Mouse (Mus musculus) kidney, adult 8-10 months (tissue): Measurements from ENCODE around the gene Ebf1.
A peak's percentile ranks its signal among the peaks of the same experiment; 100 is the strongest.

ENCODE experiments used
- DNase-seq, 2 experiments: peaks; one replicate each; pipeline ENCODE4 v3.0.0; 2022

Gene Ebf1

DNA sequence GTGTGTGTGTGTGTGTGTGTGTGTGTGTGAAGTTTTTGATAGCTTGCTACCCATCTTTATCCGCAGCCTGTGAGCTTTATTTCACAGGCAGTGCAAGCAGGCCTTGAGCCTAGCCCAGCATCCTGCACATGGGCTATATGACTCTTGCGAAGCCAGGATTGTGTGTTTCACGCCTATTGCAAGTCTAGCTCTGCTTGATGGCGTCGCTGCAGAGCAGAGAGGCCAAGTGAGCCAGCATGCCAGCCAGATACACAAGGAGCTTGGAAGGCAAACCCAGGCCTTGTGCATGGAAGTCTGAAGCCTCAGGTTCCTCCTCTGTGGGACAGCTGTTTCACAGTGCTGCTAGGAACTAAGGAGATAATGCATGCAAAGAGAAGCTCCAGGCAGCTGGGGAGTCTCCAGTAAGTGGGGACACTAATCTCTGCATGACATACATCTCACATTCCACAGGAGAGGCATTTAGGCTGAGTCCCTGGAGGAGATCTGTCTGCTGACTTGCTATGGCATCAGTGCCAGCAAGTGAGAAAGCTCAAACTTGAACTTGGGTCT, 359.2 kb downstream of the Ebf1 start:
- DNase-seq = no peak

DNA sequence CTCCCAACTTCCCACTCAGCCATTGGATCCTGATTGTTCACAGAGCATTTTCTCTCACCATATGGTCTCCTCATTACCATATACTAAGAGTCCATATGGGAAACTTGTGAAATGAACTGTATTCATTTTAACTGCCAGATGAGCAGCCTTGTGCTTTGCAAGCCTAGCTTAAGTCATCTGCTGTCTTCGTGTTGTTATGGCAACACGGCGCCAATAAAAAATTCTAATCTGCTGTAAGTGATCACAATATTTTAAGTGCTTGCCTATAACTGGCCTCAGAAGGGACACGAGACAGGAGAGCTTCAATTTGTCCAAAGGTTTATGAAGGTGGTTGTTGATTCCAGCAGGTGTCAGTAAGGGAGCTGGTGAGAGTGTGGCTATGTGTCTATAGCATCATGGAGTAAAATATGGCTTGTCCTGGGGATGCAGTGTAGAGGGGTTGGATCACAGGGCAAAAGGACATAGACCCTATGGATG, 360.8 kb downstream of the Ebf1 start:
- no peak for DNase-seq

DNA sequence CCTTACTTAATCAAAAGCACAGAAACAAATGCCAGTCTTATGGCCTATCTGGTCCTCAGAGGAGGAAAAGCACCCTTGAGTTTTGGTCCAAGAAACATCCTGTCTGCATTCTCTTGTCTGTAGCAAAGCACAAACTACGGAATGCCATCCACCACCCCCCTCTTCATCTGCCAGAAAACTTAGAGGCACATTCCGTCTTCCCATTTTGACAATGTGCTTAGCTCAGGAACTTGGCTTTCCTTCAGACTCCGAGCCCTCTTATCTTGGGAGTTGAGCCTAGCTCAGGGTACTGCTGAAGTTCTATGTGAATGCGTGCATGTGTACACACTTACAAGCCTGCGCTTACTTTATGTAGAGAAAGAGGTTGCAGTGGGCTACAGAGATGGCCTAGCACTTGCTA, 362.3 kb downstream of the Ebf1 start:
- DNase-seq = no peak

DNA sequence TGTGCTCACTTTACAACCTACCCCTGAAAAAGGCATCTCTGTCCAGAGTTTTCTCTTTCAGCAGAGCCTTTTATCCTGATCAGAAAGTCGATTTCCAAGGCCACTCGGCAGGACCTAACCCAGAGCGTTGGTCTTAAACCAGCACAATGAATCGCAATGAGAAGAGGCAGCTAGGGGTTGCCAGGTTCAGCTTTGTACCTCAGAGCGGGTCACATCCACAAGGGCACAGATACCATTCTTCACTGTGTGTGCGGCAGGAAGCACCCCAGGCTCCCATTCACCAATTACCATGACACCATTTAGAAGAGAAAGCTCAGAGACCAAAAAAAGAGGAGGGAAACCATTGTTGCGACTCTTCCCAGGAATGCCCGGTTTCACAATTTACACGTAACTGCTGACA, 365.1 kb downstream of the Ebf1 start:
- no peak for DNase-seq

DNA sequence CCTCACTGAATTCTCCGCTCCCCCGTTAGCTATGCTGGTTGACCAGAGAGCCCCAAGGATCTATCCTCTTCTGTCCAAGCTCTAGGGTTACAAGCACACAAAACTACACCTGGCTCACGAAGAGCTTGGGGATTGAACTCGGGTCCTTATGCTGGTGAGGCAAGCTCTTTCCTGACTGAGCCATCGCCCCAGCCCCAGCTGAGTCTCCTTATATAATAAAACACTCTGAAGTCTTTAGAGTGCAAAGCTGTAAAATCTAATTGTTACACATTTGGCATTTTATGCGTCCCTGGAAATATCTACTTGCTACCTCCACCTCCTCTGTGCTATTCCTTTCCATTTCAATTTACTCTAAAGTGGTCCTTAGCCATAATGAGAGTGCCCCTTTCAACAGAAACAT, 366.8 kb downstream of the Ebf1 start:
- no peak for DNase-seq

DNA sequence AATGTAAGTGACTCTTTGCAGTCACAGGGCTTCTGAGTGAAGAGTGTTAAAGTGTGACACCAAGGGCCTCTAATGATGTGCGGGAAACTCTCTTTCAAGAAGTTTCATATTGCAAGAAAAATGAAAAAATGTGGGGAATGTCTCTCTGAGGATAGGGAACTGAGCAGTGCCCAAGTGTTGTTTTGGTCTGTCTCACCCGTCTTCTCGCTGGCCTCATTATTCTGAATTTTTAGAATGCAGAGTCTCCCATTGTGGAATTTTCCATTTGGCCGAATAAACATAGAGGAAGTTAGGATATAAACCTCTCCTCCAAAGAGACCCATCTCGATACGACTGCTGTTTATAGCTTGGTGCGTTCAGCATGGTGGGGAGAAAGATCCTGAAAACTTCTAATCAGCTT, 367.3 kb downstream of the Ebf1 start:
- DNase-seq = no peak

DNA sequence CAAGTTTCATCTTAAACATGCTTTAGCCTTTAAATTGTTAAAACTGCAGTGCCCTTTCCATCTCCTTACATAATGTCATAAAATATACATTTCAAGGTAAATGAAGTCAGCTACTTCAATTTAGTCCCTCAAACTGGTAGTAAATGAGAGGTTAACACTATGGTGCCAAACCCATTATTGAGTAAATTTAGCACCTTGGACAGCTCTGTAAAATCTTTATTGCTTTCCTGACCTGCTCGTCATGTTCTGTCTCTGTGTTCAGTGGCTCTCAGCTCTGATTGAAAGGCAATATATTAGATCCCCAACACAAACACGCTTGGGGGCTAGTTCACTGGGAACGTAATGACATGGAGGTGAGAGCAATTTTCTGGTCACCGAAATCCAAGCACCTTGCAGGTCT, 370.7 kb downstream of the Ebf1 start:
- no peak for DNase-seq

DNA sequence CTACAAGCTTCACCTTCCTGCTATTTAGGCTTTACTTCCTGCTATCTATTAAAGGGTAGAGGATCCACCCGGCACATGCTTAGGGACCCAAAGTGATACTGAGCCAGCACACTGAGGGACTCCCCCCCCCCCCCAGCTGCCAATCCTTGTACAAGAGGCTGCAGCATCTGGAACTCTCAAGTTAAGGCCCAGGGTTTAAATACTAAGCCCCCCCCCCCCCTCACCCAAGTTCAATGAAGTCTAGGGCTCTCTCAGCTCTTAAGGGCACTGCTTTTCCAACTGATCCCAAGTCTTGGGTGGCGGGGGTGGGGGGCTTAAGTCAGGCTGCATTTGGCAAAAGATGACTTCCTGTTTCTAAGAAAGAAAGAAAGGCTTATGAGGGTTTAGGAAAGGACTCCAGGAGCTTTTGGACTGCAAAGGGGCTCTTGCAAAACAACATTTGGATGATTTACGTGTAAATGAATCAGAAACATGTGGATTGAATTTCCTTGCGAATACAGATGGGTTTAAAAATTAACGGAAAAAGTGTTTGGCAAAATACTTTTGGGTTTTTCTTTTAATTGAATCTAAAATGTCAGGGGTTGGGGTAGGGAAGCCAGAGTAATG, 385.7 kb downstream of the Ebf1 start:
- no peak for DNase-seq

DNA sequence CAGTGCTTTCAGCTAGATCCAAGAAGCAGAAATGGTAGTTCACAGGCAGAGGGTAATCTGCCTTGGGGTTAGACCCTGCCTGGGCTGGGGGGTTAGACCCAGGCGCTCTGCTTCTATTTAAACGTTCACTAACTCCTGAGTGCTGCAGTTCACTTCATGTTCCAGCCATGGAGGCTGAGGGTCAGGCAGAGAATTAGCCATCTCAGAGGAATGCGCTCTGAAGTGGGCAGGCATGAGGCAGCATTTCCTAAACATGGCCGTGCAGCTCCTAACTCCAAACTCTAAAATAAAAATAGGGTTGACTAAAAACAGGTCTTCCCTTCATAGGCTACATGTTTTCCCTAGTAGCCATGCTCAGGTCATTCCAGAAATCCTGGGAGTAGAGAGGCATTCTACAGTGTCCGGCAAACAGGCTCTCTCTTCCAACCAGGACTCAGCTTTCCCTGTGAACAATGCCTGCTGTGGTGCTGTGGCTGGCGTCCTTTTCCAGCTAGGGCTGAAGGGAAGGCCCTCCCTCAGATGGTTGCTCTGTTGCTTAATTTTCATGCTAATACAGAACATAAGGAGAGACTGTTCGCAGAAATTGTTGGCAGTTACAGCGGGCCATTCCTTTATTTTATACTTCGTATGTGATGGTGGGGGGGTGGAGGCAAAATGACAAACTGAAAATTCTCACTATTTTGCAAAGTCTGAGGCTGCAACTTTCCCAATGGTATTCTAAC, 386.8 kb downstream of the Ebf1 start:
- no peak for DNase-seq

DNA sequence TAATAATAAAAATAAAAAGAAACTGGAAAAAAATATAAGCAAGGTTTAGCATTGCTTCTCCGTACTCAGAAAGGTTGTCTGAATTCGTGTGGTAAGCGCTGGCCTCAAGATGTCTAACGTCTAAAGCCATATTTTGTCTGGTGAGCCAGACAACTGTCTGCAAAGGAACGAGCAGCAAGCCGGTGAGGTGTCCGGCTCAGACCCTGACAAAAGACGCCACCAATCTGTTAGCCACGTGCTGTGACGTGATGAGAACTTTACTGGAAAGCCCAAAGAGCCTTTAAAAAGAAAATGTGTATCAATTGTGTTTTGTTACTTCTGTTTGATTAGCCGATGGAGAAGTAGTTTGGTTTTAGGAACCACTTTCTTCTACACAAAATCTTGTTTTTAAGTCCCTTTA, 390.2 kb downstream of the Ebf1 start:
- no peak for DNase-seq

DNA sequence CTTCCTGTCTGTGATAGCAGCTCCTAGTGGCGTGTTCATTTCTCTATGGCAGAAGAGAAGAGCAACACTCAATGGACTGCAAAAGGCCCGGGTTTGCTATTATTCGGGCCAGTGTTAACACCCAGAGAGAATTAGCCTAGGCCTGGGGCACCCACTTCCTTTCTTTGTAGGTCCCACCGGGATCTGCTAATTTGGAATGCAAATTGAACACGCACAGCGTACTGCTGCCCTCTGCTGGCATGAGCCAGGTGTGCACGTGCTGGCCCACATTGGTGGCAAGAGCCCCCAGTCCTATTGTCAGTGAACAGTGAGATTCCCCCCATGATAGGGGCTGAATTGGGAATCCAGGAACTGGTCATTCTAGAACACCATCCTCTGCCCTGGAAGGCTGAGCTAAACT, 391.0 kb downstream of the Ebf1 start:
- peak; percentile 45 to 80 for DNase-seq

DNA sequence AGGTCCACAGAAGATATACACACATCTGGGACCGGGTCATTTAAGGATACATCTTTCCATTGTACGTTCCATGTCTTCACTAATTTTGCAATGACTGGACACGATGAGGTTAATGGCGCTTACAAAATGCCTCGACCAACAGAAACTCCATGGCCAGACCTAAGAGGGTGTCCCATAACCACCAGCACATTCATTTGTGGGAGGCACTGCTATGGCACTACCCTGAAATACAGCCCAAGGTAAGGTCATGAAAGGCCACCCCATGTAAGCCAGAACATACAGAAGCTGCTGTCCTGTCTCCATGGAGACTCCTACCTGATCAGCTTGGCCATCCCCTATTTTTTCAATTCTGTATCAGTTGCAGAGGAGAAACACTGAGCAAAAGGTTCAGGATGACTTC, 391.6 kb downstream of the Ebf1 start:
- DNase-seq = no peak

DNA sequence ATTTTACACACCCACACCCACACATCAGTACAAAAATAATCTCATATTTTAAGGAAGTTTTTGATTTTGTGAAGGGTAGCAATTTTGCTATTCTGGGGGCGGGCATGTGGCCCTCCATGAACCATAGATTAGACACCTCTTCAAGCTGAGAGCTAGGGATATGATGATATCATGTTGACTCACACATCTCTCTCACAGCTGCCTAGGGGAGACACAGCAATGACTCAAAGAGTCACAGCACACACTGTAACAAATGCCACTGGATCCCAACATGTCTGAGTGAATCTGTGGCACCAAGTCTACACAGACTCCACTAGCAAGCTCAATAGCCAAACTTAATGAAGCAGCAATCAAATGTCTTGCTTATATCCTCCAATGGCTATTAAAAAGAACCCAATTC, 395.0 kb downstream of the Ebf1 start:
- no peak for DNase-seq

DNA sequence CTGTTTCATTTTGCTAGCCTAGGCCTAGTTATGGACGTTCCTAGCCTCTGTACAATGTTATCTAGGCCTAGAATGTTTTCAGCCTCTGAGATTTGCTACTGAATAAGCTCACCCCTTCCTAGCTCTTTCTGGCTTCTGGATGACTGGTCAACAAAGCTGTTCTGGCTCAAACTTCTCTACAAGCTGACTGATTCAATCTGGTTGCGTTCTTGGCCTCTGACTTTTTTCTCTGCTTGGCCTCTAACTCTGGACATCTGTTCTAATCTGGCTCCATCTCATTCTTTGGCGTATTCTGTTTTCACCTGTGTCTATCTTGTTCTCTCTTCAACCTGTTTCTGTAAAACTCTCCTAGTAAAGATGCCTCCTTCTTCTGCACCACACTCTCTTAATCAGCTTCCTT, 400.4 kb downstream of the Ebf1 start:
- DNase-seq = no peak

DNA sequence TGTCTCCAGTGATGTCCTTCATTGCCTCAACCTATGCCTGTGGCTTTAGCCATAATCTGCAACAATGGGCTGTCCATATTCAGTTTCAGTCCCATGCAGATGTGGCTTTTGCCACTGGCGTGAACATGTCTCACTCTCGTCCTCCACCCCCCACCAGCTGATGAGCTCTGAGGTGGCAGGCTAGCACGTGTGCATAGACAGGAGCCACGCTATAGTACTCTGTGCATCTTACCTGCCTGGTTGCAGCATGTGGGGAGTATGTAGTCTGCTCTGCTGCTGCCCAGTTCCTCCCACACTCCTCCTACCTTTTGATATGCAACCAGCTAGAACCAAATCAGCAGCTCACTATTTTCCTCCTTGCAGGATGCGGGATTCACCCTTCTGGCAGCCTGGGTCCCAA, 408.9 kb downstream of the Ebf1 start:
- DNase-seq = no peak

DNA sequence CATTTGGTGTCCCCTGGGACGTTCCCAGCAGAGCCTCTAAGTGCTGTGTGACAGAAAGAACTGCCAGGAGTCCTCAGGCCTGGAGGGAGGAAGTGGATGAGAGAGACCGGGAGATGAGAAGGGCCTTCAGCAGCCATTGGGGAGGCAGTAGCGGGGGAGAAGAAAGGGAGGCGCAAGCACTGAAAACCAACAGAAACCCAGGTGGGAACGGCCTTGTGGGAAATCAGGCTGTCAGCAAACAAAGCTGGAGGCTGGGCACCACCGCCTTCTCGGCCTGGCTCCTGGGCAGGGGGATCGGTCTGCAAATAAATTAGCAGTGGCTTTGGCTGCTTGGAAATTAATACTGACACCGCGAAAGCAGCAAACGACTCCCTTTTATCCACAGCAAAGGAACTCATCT, 409.6 kb downstream of the Ebf1 start:
- DNase-seq = no peak

DNA sequence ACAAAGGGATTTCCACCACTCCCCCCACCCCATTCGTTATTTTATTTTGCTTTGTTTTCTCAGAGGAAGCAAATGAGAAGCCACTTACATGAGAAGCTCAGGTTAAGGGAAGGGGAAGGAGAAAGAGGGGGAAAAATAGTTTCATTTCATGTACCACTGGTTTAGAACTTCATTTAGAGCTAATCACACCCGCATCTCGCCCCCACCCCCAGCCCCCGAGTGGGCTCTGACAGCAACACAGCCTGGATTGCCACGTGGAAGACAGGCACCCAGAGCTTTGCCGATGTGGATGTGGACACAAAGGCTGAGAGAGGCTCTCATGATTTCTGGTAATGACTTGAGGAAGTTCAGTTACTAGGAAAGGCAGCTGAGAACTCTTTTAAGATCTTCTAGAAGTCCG, 410.0 kb downstream of the Ebf1 start:
- no peak for DNase-seq

DNA sequence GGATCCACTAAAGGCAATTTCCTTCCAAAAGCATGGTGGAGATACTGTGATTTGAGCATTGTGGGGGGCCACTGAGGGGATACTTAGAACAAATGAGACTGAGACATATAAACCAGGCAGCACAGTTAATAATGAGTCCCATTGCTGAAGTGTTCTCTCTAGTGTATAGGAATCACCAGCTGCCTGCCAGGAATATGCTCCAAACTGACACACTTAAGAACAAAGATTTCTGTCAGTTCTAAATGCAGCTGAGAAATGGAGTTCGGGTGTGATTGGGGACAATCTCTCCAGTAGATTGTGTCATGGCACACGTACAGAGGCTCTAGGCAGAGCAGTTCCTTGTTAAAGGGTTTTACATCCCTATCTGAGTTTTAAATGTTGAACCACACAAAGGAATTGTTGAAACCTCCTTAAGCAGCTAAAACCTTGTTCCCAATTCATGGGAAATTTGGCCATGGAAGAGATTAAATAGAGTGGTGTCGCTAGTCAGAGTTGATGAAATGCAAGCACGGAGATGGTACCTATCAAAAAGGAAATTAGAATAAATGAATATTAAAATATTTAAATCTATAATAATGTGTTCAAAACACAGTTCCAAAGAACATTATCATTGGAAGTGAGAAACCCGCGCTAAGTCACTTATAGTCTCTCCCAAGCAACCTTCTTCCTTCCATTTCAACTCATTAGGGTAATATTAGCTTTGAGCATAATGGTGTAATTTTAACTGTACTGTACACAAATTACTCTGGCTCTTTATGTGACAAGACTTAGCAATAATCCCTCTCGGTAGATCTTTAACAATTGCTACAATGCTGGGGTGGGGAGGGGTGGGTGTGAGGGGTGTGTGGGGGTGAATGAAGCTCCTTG, 438.9 kb downstream of the Ebf1 start:
- DNase-seq = no peak
